Mouse (Mus musculus) E14TG2a.4 (cell line): ENCODE measurements around the gene Ptges3l.

Source experiments
- CTCF ChIP-seq: conservative IDR thresholded peaks from 2 replicates; pipeline ENCODE4 v1.5.1; 2014; ENCODE audit warnings: low read length
- POU5F1 ChIP-seq: IDR thresholded peaks from 2 replicates; pipeline ENCODE4 v1.6.1; 2014; ENCODE audit warnings: low read length, borderline replicate concordance

- TF ChIP-seq CTCF (no peak), POU5F1 (no peak)
These were observed 23.2 kb upstream of the Ptges3l start, which contains the start of gene Ifi35 for GRCm38 (mm10) chr11:101448274-101448746.
